Mouse (Mus musculus) intestine, postnatal 0 days (tissue): ENCODE measurements around the gene Ddx60. TPM values are rescaled to one million over a fixed set of nuclear protein-coding genes. Genes with fewer than 3 reads are reported as not detected.

Source experiments
- ATAC-seq: fragments of 200-750 bp; cut with Nextera tagmentation; 2 replicates; pipeline ENCODE4 v1.8.0; 2017; ENCODE audit warnings: mild to moderate bottlenecking, moderate TSS enrichment, moderate library complexity
- H3K27ac ChIP-seq: fragments of 300-500 bp; sonication (generic); 2 replicates; pipeline ENCODE4 v1.5.1; 2014; ENCODE audit warnings: mild to moderate bottlenecking, low read depth, low read length, moderate library complexity
- H3K27me3 ChIP-seq: fragments of 300-500 bp; sonication (generic); replicated peaks from 2 replicates; pipeline ENCODE4 v1.6.1; 2014; ENCODE audit warnings: low read length, mixed read lengths; ENCODE audit not compliant: control insufficient read depth, insufficient read depth
- H3K36me3 ChIP-seq: fragments of 300-500 bp; sonication (generic); 2 replicates; pipeline ENCODE4 v1.6.1; 2014; ENCODE audit warnings: mild to moderate bottlenecking, moderate library complexity; ENCODE audit not compliant: control insufficient read depth, insufficient read depth
- H3K4me1 ChIP-seq: fragments of 300-500 bp; sonication (generic); replicated peaks from 2 replicates; pipeline ENCODE4 v1.6.1; 2014; ENCODE audit warnings: antibody characterized with exemption, low read length, mixed read lengths; ENCODE audit not compliant: control insufficient read depth, insufficient read depth
- H3K4me2 ChIP-seq: fragments of 300-500 bp; sonication (generic); replicated peaks from 2 replicates; pipeline ENCODE4 v1.6.1; 2014; ENCODE audit warnings: low read depth, mild to moderate bottlenecking, moderate library complexity
- H3K4me3 ChIP-seq: fragments of 300-500 bp; sonication (generic); 2 replicates; pipeline ENCODE4 v1.5.1; 2014; ENCODE audit warnings: low read depth, low read length
- H3K9ac ChIP-seq: fragments of 300-500 bp; sonication (generic); 2 replicates; pipeline ENCODE4 v1.6.1; 2014; ENCODE audit warnings: mild to moderate bottlenecking, low read depth, low read length
- H3K9me3 ChIP-seq: fragments of 300-500 bp; sonication (generic); 2 replicates; pipeline ENCODE4 v1.6.1; 2016; ENCODE audit warnings: mixed run types; ENCODE audit not compliant: control insufficient read depth
- CTCF ChIP-seq: sonication (generic); IDR thresholded peaks from 2 replicates; pipeline ENCODE4 v1.5.1; 2016; ENCODE audit warnings: low read depth, mild to moderate bottlenecking, control low read depth, antibody characterized with exemption, moderate library complexity
- WGBS: fragments of 180-500 bp; shearing (Covaris S2); extraction: QIAGEN DNeasy Blood & Tissue Kit; methylation state at CpG from one replicate; pipeline ENCODE4 v1.1.7; 2014; 5-methylcytosine and 5-hydroxymethylcytosine counted together
- polyA plus RNA-seq: library from polyadenylated mRNA; unstranded; fragments of >200 nt; fragmentation: Nextera tagmentation; extraction: Ambion mirVana; gene quantifications from 2 replicates; pipeline ENCODE4 v1.2.1, GENCODE M21; 2015

The Ddx60 gene
- polyA plus RNA-seq, 1 experiment from 2014 or later = 47.9 TPM

DNA sequence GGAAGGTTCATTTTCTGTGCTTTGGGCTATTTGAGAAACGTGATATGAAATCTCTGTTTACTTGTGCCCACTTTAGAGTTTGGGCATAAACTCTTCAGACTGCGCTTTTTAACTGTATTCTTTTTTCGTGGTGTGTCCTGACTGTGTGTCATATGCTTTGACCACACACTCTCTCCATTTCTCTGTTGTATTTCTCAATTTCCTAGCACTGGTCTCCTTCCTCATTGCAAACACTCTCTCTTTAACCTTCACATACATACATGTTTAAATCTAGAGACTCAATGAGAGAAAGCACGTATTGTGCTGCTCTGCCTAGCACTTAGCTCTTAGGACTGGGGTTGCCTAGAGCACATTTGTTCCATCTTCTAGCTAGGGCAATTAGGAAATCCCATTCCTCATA, 86.3 kb downstream of the Ddx60 start:
- no peak overlapping the region for H3K4me2 ChIP-seq
- no peak overlapping the region for H3K27ac ChIP-seq
- WGBS = 85% methylated on average over 4 of the region's 4 CpGs
- no peak overlapping the region for H3K9ac ChIP-seq
- H3K27me3 ChIP-seq = no peaks in the 10 kb centered on the region
- TF ChIP-seq CTCF = no peak
- H3K4me1 ChIP-seq = no peaks in the 10 kb centered on the region
- ATAC-seq = no peak
- no peak overlapping the region for H3K4me3 ChIP-seq
- no peaks in the 10 kb centered on the region for H3K9me3 ChIP-seq
- no peaks in the 10 kb centered on the region for H3K36me3 ChIP-seq

- H3K4me2 ChIP-seq = no peak overlapping the region
- no peak for TF ChIP-seq CTCF
- H3K36me3 ChIP-seq = no peaks in the 10 kb centered on the region
- H3K4me3 ChIP-seq = no peak overlapping the region
- no peak overlapping the region for H3K27ac ChIP-seq
- H3K27me3 ChIP-seq = no peaks in the 10 kb centered on the region
- no peak for ATAC-seq
- no peaks in the 10 kb centered on the region for H3K4me1 ChIP-seq
- H3K9ac ChIP-seq = no peak overlapping the region
- 92% methylated on average over 4 of the region's 4 CpGs for WGBS
- no peaks in the 10 kb centered on the region for H3K9me3 ChIP-seq
Observed at GRCm38 (mm10) chr8:62014582-62014981, 86.7 kb downstream of the Ddx60 start.

DNA sequence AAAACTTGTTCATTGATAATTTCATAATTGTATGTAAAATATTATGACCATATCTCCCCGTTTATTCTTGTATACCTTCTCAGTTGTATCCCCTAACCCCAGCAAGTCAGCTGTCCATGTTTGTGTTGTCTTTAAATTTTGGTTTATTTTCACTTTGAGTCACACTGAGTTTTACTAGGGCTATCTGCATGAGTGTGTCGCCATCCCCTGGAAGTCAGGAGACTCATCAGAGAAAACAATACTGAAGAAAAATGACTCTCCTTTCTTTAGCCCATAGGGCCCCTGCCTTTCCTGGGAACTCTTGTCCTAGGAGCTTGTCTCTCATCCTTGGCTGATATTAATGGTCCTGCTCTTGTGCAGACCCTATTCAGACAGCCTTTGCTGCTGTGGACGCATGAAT, 106.5 kb downstream of the Ddx60 start:
- Histone ChIP-seq H3K9me3 (no peaks in the 10 kb centered on the region), H3K4me3 (no peak overlapping the region), H3K36me3 (no peaks in the 10 kb centered on the region), H3K9ac (no peak overlapping the region), H3K4me2 (no peak overlapping the region), H3K27ac (no peak overlapping the region), H3K4me1 (no peaks in the 10 kb centered on the region), H3K27me3 (no peaks in the 10 kb centered on the region)
- WGBS = 71% methylated on average over 3 of the region's 3 CpGs
- ATAC-seq = no peak
- peak; percentile 41 for TF ChIP-seq CTCF

DNA sequence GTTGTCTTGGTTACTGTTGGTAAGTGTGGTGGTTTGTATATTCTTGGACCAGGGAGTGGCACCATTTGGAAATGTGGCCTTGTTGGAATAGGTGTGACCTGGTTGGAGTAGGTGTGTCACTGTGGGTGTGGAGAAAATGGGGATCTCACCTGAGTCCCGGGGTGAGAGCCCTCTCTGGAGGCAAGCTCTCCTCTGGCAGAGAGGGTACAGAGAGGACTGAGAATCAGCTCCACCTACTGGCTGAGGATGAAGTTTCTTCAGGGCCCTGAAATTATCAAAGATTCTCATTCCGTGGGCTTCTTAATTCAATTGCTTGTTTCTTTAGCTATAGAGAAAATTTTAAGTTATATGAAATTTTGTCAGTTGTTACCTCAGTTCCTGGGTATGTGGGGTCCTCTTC, 118.9 kb downstream of the Ddx60 start:
- H3K27me3 ChIP-seq = no peaks in the 10 kb centered on the region
- H3K4me2 ChIP-seq = no peak overlapping the region
- no peaks in the 10 kb centered on the region for H3K4me1 ChIP-seq
- TF ChIP-seq CTCF = peak; percentile 63
- H3K27ac ChIP-seq = no peak overlapping the region
- no peaks in the 10 kb centered on the region for H3K36me3 ChIP-seq
- no peak overlapping the region for H3K9ac ChIP-seq
- H3K9me3 ChIP-seq = no peaks in the 10 kb centered on the region
- H3K4me3 ChIP-seq = no peak overlapping the region
- ATAC-seq = no peak
- 35% methylated on average over 2 of the region's 2 CpGs for WGBS

- peak; percentile 62 for TF ChIP-seq CTCF
Observed at GRCm38 (mm10) chr8:62060357-62060756, 132.5 kb downstream of the Ddx60 start.

DNA sequence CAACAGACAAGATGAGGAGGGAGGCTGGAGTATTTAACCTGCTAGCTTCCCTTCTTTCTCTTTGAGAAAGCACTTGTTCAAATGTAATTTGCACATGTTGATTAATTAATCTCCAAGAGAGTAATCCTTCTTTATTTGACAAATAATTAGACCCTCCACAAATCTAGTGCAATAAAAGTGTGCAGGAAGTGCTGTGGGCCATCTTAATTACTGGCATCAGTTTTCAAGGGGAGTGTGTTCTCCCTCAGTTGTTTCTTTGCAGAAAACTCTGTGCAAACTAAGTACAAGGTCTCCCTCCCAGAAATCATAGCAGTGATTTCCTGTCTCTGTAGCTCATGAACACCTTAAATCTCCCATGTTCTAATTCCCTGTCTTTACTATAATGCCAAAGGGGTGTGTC, 140.4 kb downstream of the Ddx60 start:
- Histone ChIP-seq H3K4me2 (no peak overlapping the region), H3K27ac (no peak overlapping the region), H3K9me3 (no peaks in the 10 kb centered on the region), H3K9ac (no peak overlapping the region), H3K4me1 (no peaks in the 10 kb centered on the region), H3K36me3 (no peaks in the 10 kb centered on the region), H3K27me3 (no peaks in the 10 kb centered on the region), H3K4me3 (no peak overlapping the region)
- no peak for TF ChIP-seq CTCF
- no peak for ATAC-seq

More at GRCm38 (mm10) chr8:62060357-62060756, 132.5 kb downstream of the Ddx60 start:
- Histone ChIP-seq H3K27ac (no peak overlapping the region), H3K4me3 (no peak overlapping the region), H3K27me3 (no peaks in the 10 kb centered on the region), H3K4me2 (no peak overlapping the region), H3K9ac (no peak overlapping the region), H3K4me1 (no peaks in the 10 kb centered on the region), H3K36me3 (no peaks in the 10 kb centered on the region), H3K9me3 (no peaks in the 10 kb centered on the region)
- ATAC-seq = no peak

GRCm38 (mm10) chr8:62080195-62080802, 152.4 kb downstream of the Ddx60 start:
- no peak overlapping the region for H3K27ac ChIP-seq
- no peak overlapping the region for H3K9ac ChIP-seq
- H3K4me1 ChIP-seq = no peaks in the 10 kb centered on the region
- no peaks in the 10 kb centered on the region for H3K9me3 ChIP-seq
- no peak overlapping the region for H3K4me2 ChIP-seq
- 53% methylated on average over 3 of the region's 3 CpGs for WGBS
- H3K36me3 ChIP-seq = no peaks in the 10 kb centered on the region
- no peak overlapping the region for H3K4me3 ChIP-seq
- ATAC-seq = no peak
- no peaks in the 10 kb centered on the region for H3K27me3 ChIP-seq
- peak; percentile 67 for TF ChIP-seq CTCF
